Mouse (Mus musculus): Measurements from ENCODE around the gene Abcf1. TPM values are rescaled to one million over a fixed set of nuclear protein-coding genes. Genes with fewer than 3 reads are reported as not detected.

Abcf1 gene
- total and polyA plus RNA-seq, 3 experiments, result 142 to 312 TPM; not detected in 1

DNA sequence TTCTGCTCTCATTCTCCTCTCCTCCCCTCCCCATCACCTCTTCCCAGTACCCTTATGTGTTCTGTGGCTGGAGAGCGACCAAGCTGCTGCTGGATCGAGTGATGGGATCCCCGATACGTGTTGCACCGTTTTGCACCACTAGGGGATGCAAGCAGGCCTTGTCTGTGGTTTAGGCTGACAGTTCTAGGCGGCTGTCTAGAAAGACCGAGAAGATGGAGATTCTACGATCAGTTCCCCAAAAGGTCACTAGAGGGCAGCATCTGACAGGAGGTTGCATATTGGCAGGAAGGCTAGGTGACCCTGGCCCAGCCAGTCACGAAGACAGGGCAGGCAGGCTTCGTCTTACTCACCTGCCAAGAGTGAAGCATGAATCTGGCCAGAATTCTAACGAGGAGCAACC lies 27.4 kb upstream of the Abcf1 start (continued):
- TF ChIP-seq USF1 (IDR thresholded peaks at IDR 0.05; ENCODE audit: low read depth, low read length) (no peak), HCFC1 (IDR thresholded peaks at IDR 0.05; ENCODE audit: low read depth, low read length) (peak; percentile 59)

DNA sequence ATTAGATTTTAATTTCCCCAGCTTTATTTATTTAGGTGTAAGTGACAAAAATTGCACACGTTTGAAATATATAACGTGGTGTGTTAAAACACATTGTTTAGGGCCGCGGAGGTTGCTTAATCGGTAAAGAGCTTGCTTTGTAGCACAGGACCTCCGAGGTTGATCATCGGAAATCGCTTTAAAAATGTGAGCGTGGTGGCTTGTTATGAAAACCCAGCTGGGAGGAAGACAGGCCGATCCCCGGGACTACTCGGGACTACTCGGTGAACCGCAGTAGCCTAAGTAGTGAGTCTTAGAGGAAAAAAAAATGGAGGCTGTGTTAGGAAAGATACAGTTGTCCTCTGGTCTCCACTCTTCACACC lies 25.3 kb upstream of the Abcf1 start:
- TF ChIP-seq USF1 (IDR thresholded peaks at IDR 0.05; ENCODE audit: low read depth, low read length) (no peak), ZNF384 (IDR thresholded peaks at IDR 0.05; ENCODE audit: low read depth, low read length) (no peak), POLR2A (IDR thresholded peaks at IDR 0.05; ENCODE audit: control insufficient read depth in 1 of 2, insufficient read depth in 1 of 2, low read depth in 1 of 2, low read length in 2 of 2, poor library complexity in 1 of 2) (no peak), ZKSCAN1 (IDR thresholded peaks at IDR 0.05; ENCODE audit: low read depth, low read length) (no peak), HCFC1 (IDR thresholded peaks at IDR 0.05; ENCODE audit: low read depth, low read length) (no peak), ZC3H11A (IDR thresholded peaks at IDR 0.05; ENCODE audit: low read depth, low read length) (no peak), GABPA (IDR thresholded peaks at IDR 0.05; ENCODE audit: low read depth, low read length) (no peak), NRF1 (IDR thresholded peaks at IDR 0.05; ENCODE audit: insufficient read depth, low read depth, low read length, poor library complexity, severe bottlenecking) (no peak), MAX (IDR thresholded peaks at IDR 0.05; ENCODE audit: low read length) (no peak), CHD2 (IDR thresholded peaks at IDR 0.05; ENCODE audit: low read length) (no peak), TBP (IDR thresholded peaks at IDR 0.05; ENCODE audit: low read depth, low read length) (no peak), SMC3 (IDR thresholded peaks at IDR 0.05; ENCODE audit: low read depth, low read length) (no peak), UBTF (IDR thresholded peaks at IDR 0.05; ENCODE audit: borderline replicate concordance, insufficient read depth, low read depth, low read length) (no peak)
- Histone ChIP-seq H3K9me3 (replicated peaks; ENCODE audit: insufficient read depth, low read length) (no peaks in the 10 kb centered on the region), H3K4me1 (ENCODE audit: control insufficient read depth in 1 of 2, insufficient read depth in 2 of 2, low read length in 2 of 2) (peaks cover 14 to 15% of the 10 kb centered on the region in 2 experiments), H3K9ac (ENCODE audit: control insufficient read depth, low read depth, low read length, poor library complexity, severe bottlenecking) (peak overlapping the region; percentile 90), H3K79me2 (ENCODE audit: control insufficient read depth, insufficient read depth, low read length, poor library complexity) (peaks cover 34% of the 10 kb centered on the region), H3K27ac (ENCODE audit: control insufficient read depth, low read depth, low read length) (peak overlapping the region; percentile 96), H3K4me3 (ENCODE audit: control insufficient read depth in 1 of 2, insufficient read depth in 1 of 2, low read depth in 2 of 2, low read length in 2 of 2) (peak overlapping the region; percentile 73 to 96), H3K36me3 (ENCODE audit: control insufficient read depth in 1 of 2, insufficient read depth in 2 of 2, low read length in 2 of 2) (peaks cover 0 to 23% of the 10 kb centered on the region in 2 experiments; a peak in 3 of 4 replicates), H3K27me3 (ENCODE audit: control insufficient read depth in 1 of 2, insufficient read depth in 2 of 2, low read length in 2 of 2) (no peaks in the 10 kb centered on the region)
- peak; percentile 62 for DNase-seq (ENCODE audit: low read depth, low spot score)

DNA sequence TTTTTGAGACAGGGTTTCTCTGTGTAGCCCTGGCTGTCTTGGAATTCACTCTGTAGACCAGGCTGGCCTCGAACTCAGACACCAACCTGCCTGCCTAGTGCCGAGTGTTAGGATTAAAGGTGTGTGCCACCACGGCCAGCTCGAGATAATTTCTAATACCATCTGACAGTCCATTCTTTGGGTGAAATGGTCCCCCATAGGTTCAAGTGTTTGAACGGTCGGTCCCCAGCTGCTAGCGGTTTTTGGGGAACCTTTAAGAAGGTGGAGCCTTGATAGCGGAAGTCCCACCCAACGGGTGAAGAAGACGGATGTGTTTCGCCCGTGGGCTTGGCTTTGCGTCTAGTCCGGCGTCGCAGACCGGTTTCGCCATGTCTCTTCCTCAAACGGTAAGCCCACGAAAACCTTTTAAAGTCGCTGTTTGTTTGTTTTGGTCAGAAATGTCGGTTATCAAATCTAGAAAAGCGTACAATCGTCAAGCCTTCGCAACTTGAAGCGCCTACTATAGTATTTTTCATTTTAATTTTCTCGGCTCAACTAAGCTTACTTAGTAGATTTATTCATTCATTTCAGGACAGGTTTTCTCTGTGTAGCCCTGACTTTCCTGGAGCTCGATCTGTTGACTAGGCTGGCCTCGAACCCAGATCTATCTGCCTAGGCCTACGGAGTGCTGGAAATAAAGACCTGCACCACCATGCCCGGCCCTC lies 24.8 kb upstream of the Abcf1 start:
- Histone ChIP-seq H3K79me2 (ENCODE audit: control insufficient read depth, insufficient read depth, low read length, poor library complexity) (peaks cover 30% of the 10 kb centered on the region), H3K27ac (ENCODE audit: control insufficient read depth, low read depth, low read length) (peak overlapping the region; percentile 96), H3K4me1 (ENCODE audit: control insufficient read depth in 1 of 2, insufficient read depth in 2 of 2, low read length in 2 of 2) (peaks cover 9 to 10% of the 10 kb centered on the region in 2 experiments), H3K36me3 (ENCODE audit: control insufficient read depth in 1 of 2, insufficient read depth in 2 of 2, low read length in 2 of 2) (peaks cover 0 to 17% of the 10 kb centered on the region in 2 experiments; a peak in 2 of 4 replicates), H3K4me3 (ENCODE audit: control insufficient read depth in 1 of 2, insufficient read depth in 1 of 2, low read depth in 2 of 2, low read length in 2 of 2) (peak overlapping the region; percentile 73 to 96), H3K9ac (ENCODE audit: control insufficient read depth, low read depth, low read length, poor library complexity, severe bottlenecking) (peak overlapping the region; percentile 90), H3K27me3 (ENCODE audit: control insufficient read depth in 1 of 2, insufficient read depth in 2 of 2, low read length in 2 of 2) (no peaks in the 10 kb centered on the region), H3K9me3 (replicated peaks; ENCODE audit: insufficient read depth, low read length) (no peaks in the 10 kb centered on the region)
- peak; percentile 97 for DNase-seq (ENCODE audit: low read depth, low spot score)
- TF ChIP-seq KAT2A (conservative IDR thresholded peaks at IDR 0.05; ENCODE audit: low read depth, low read length) (no peak), MAX (IDR thresholded peaks at IDR 0.05; ENCODE audit: low read length) (peak; percentile 56; the same call in 1 of the 2 replicates), POLR2AphosphoS2 (IDR thresholded peaks at IDR 0.05; ENCODE audit: low read length) (peak; percentile 83; the same call in 1 of the 2 replicates), CHD2 (IDR thresholded peaks at IDR 0.05; ENCODE audit: low read length) (no peak), ETS1 (IDR thresholded peaks at IDR 0.05; ENCODE audit: low read depth, low read length) (peak; percentile 59; the same call in 1 of the 2 replicates), ELF1 (IDR thresholded peaks at IDR 0.05; ENCODE audit: low read depth, low read length) (peak; percentile 87), POLR2AphosphoS5 (IDR thresholded peaks at IDR 0.05; ENCODE audit: borderline replicate concordance, low read depth, low read length) (no peak; the same call in 1 of the 2 replicates), UBTF (IDR thresholded peaks at IDR 0.05; ENCODE audit: borderline replicate concordance, insufficient read depth, low read depth, low read length) (no peak), TBP (IDR thresholded peaks at IDR 0.05; ENCODE audit: low read depth, low read length) (peak; percentile 95), POLR2A (IDR thresholded peaks at IDR 0.05; ENCODE audit: control insufficient read depth in 1 of 2, insufficient read depth in 1 of 2, low read depth in 1 of 2, low read length in 2 of 2, poor library complexity in 1 of 2) (peak; percentile 42 to 97; a peak in 2 of 4 replicates), NRF1 (IDR thresholded peaks at IDR 0.05; ENCODE audit: insufficient read depth, low read depth, low read length, poor library complexity, severe bottlenecking) (no peak), CHD1 (IDR thresholded peaks at IDR 0.05; ENCODE audit: low read depth, low read length) (0 out of 2 replicates have a peak, but pooled peaks have one; percentile 60), SMC3 (IDR thresholded peaks at IDR 0.05; ENCODE audit: low read depth, low read length) (no peak), MEF2A (IDR thresholded peaks at IDR 0.05; ENCODE audit: extremely low read depth, insufficient replicate concordance, low read depth, low read length, poor library complexity, severe bottlenecking) (no peak), USF1 (IDR thresholded peaks at IDR 0.05; ENCODE audit: low read depth, low read length) (no peak), CTCF (IDR thresholded peaks at IDR 0.05 in 2 of 3, conservative IDR thresholded peaks at IDR 0.05 in 1 of 3; ENCODE audit: control insufficient read depth in 1 of 3, insufficient read depth in 1 of 3, low read depth in 2 of 3, low read length in 3 of 3, poor library complexity in 1 of 3, severe bottlenecking in 1 of 3) (no peak), MAZ (IDR thresholded peaks at IDR 0.05; ENCODE audit: low read depth, low read length) (no peak), E2F4 (IDR thresholded peaks at IDR 0.05; ENCODE audit: borderline replicate concordance, low read depth, low read length) (no peak), JUND (IDR thresholded peaks at IDR 0.05; ENCODE audit: low read depth, low read length) (no peak), GABPA (IDR thresholded peaks at IDR 0.05; ENCODE audit: low read depth, low read length) (no peak), RCOR1 (IDR thresholded peaks at IDR 0.05; ENCODE audit: low read depth, low read length) (no peak)

Measured in MEL (cell line).